ENCODE assay signal across 8 mouse cellular contexts in genomic region chr17:47975281-47976060, GRCm38 (mm10). TPM values are rescaled to one million over a fixed set of nuclear protein-coding genes. Genes with fewer than 3 reads are reported as not detected.
DNase-seq lines count a peak whose midpoint lies in the region; ATAC-seq and TF ChIP-seq lines count a peak whose summit lies in the region.

No protein-coding gene starts in this region.

- 0 out of 2 replicates have a peak, but pooled peaks have one; percentile 7 for TF ChIP-seq POLR2A in brain, embryonic 14.5 days (IDR thresholded peaks at IDR 0.05; ENCODE audit: borderline replicate concordance, extremely low read depth, insufficient read depth, insufficient read length, poor library complexity, severe bottlenecking)

- H3K9me3 ChIP-seq in kidney, embryonic 16.5 days (ENCODE audit: low read length) = no peaks in the 10 kb centered on the region
- H3K9me3 ChIP-seq in midbrain, embryonic 14.5 days (ENCODE audit: control insufficient read depth, low read length) = no peaks in the 10 kb centered on the region

- H3K4me2 ChIP-seq in kidney, embryonic 16.5 days (replicated peaks; ENCODE audit: low read depth, low read length) = peak overlapping the region; percentile 77
- H3K4me2 ChIP-seq in midbrain, embryonic 14.5 days (ENCODE audit: low read length) = peak overlapping the region; percentile 69

- H3K4me1 ChIP-seq in kidney, embryonic 16.5 days (ENCODE audit: insufficient read depth, low read length) = peaks cover 35% of the 10 kb centered on the region
- peaks cover 24% of the 10 kb centered on the region for H3K4me1 ChIP-seq in midbrain, embryonic 14.5 days (ENCODE audit: control insufficient read depth, insufficient read depth, low read length)

- WGBS in kidney, embryonic 16.5 days = 2% methylated on average over 32 of the region's 37 CpGs
- under 1% methylated on average over 37 of the region's 37 CpGs for WGBS in midbrain, embryonic 14.5 days

- H3K36me3 ChIP-seq in kidney, embryonic 16.5 days (ENCODE audit: insufficient read depth, low read length) = no peaks in the 10 kb centered on the region
- no peaks in the 10 kb centered on the region for H3K36me3 ChIP-seq in midbrain, embryonic 14.5 days (ENCODE audit: control insufficient read depth, insufficient read depth, low read length)

- peak overlapping the region; percentile 48 for H3K4me3 ChIP-seq in kidney, embryonic 16.5 days (ENCODE audit: low read length)
- peak overlapping the region; percentile 39 for H3K4me3 ChIP-seq in midbrain, embryonic 14.5 days (replicated peaks; ENCODE audit: low read depth, low read length)

- peak overlapping the region; percentile 87 for H3K27ac ChIP-seq in kidney, embryonic 16.5 days (ENCODE audit: low read length)
- peak overlapping the region; percentile 52 for H3K27ac ChIP-seq in midbrain, embryonic 14.5 days (replicated peaks; ENCODE audit: low read depth, low read length)

- peak; percentile 28 for DNase-seq in adrenal gland, adult 2 months
- no peak for DNase-seq in adrenal gland, postnatal 4 days (ENCODE audit: low spot score in 2 of 2)
- peak; percentile 78 for DNase-seq in brain, embryonic 14.5 days (ENCODE audit: low read depth)
- DNase-seq in gastrocnemius, postnatal 4 days (ENCODE audit: low spot score in 2 of 2) = peak; percentile 42 to 47
- DNase-seq in midbrain, embryonic 14.5 days = peak; percentile 68
- DNase-seq in layer of hippocampus, postnatal 14 days (ENCODE audit: low spot score in 2 of 2) = no peak
- DNase-seq in urinary bladder, postnatal 10 days (ENCODE audit: low spot score) = no peak

- no peaks in the 10 kb centered on the region for H3K27me3 ChIP-seq in kidney, embryonic 16.5 days (ENCODE audit: insufficient read depth, low read length)
- H3K27me3 ChIP-seq in midbrain, embryonic 14.5 days (ENCODE audit: control insufficient read depth, insufficient read depth, low read length) = peaks cover 8% of the 10 kb centered on the region; the same call in 1 of the 2 replicates

- no peak for TF ChIP-seq CTCF in brain, embryonic 14.5 days (IDR thresholded peaks at IDR 0.05; ENCODE audit: borderline replicate concordance, extremely low read depth, insufficient read depth, insufficient read length)

- peak overlapping the region; percentile 62 for H3K9ac ChIP-seq in kidney, embryonic 16.5 days (replicated peaks; ENCODE audit: low read length)
- H3K9ac ChIP-seq in midbrain, embryonic 14.5 days (replicated peaks; ENCODE audit: low read length) = peak overlapping the region; percentile 32

- ATAC-seq in kidney, embryonic 16.5 days (ENCODE audit: low FRiP score, low TSS enrichment) = peak; percentile 19
- no peak for ATAC-seq in midbrain, embryonic 14.5 days (ENCODE audit: low FRiP score, low TSS enrichment)

RNA-seq across cellular contexts. Expression of gene Foxp4, which starts 51.0 kb away (rescaled TPM):
- 10 to 100 TPM; 21.8 to 25.3 TPM for total RNA-seq in adrenal gland, adult 2 months (2021)
- 61.2 and 76.5 TPM in 2 replicates for polyA plus RNA-seq in adrenal gland, adult 2 months (2012; rRNA removed)
- 10 to 100 TPM; 37.8 to 41.2 TPM for total RNA-seq in adrenal gland, postnatal 4 days (2021)
- polyA plus RNA-seq in brain, embryonic 14.5 days (2012; rRNA removed) = 93.8 and 94.9 TPM in 2 replicates
- total RNA-seq in gastrocnemius, postnatal 4 days (2021) = 10 to 100 TPM; 18.9 to 22.3 TPM
- 8.3 and 11.6 TPM in 2 replicates for polyA plus RNA-seq in kidney, embryonic 16.5 days (2015; fragmentation: Nextera tagmentation; extraction: Ambion mirVana)
- polyA plus RNA-seq in midbrain, embryonic 14.5 days (2014; fragmentation: Nextera tagmentation; extraction: Ambion mirVana) = 40.6 and 40.9 TPM in 2 replicates
- 10 to 100 TPM; 43.4 to 49.1 TPM for total RNA-seq in layer of hippocampus, postnatal 14 days (2021)

Comparison
In these comparisons a context has a peak if more than half of its experiments do, and no peak if none do; other contexts are left out.
1. DNase-seq: peak in adrenal gland, adult 2 months (single experiment), brain, embryonic 14.5 days (single experiment), gastrocnemius, postnatal 4 days (2 of 2) and midbrain, embryonic 14.5 days (single experiment); none in adrenal gland, postnatal 4 days (0 of 2), layer of hippocampus, postnatal 14 days (0 of 2) and urinary bladder, postnatal 10 days (single experiment).